Mouse (Mus musculus): ENCODE measurements around the gene Vapb.

Gene Vapb

DNA sequence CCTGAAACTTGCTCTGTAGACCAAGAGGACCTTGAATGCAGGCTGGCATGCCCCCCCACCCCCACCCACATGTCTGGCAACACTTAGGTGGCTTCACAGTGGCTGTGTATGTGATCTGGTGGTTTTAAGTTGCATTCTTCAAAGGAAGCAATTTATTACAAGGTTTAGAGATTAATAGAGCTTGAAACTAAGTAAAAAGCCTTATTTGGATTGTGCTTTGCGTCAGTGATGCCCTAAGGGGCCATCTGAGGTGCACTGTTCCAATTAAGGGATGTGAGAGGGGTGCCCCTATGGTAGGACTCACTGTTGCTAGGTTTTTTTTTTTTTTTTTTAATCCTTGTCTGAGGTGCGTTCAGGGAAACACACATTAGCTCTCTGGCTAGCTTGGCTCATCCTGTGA is 2.9 kb upstream of the Vapb start:
- DNase-seq (ENCODE audit: low read depth, low spot score), result no peak

DNA sequence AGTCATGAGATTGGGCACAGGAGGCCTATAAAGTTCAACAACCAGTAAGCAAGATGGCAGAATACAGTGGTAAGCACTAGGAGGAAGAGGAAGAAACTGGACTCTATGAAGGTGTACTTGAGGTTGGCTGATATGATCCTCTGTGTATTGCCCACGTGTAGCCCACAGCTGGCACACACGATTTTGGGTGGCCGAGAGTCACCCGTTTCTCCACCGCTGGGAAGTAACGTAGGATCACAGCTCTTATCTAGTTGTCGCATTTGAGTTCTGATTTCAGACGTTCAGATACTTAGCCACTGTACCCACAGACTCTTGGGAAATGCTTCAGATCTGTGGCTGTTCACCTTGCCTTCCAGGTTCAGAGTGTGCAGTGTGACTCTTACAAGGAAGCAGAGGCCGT is 921 bp downstream of the Vapb start:
- DNase-seq (ENCODE audit: low read depth, low spot score), result no peak

DNA sequence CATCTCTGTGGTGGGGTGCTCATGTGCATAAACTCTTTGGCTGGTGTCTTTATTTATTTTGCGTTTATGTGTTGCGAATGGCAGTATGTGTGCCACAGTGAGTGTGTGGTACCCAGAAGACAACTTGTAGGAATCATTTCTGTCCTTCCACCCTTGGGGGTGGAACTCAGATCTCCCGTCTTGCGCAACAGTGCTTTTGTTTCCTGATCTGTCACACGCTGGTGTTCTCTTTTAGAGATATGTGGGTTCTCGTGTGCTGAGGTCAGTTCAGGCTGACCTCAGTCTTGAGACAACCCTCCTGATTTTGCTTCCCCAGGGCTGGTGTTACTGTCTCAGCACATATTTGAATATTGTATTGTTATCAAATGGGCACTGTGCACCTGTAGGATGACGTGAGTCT is 1.8 kb downstream of the Vapb start:
- DNase-seq (ENCODE audit: low read depth, low spot score), result no peak

DNA sequence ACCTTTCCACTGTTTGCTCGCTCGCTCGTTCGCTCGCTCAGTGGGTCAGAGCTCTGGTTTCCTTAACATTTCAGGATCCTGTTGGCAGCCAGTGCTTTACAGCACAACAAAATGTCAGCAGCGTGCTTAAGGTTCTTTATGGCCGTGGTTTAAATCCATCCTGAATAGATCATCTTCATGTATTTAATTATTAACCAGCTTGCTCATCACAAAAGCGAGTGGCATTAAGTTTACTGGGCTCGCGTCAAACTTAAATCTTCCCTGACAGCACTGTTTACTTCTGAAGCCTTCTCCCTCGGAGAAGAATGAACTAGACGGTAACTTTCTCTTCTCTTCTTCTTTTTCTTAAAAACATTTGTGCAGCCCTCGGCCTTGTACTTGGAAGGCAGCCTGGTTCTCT is 4.8 kb downstream of the Vapb start:
- DNase-seq (ENCODE audit: low read depth, low spot score), result no peak

DNA sequence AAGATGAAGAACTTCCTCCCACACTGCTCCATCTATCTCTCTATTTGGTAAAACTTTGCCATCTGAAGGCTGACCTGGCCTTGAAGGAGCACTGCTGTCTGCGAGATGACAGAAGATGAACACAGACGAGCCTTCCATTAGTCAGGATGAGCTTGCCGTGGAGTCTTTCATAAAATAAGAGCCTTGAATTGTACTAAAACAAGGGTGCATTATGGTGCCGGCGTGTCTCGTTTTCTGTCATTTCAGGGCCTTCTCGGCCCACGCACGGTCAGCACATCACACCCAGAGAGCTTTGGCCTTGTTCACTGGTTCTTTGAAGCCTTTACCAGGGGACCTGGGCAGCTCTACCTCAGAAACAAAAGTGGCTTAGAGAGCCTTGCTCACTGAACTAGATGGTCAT is 5.4 kb downstream of the Vapb start:
- DNase-seq (ENCODE audit: low read depth, low spot score), result no peak

DNA sequence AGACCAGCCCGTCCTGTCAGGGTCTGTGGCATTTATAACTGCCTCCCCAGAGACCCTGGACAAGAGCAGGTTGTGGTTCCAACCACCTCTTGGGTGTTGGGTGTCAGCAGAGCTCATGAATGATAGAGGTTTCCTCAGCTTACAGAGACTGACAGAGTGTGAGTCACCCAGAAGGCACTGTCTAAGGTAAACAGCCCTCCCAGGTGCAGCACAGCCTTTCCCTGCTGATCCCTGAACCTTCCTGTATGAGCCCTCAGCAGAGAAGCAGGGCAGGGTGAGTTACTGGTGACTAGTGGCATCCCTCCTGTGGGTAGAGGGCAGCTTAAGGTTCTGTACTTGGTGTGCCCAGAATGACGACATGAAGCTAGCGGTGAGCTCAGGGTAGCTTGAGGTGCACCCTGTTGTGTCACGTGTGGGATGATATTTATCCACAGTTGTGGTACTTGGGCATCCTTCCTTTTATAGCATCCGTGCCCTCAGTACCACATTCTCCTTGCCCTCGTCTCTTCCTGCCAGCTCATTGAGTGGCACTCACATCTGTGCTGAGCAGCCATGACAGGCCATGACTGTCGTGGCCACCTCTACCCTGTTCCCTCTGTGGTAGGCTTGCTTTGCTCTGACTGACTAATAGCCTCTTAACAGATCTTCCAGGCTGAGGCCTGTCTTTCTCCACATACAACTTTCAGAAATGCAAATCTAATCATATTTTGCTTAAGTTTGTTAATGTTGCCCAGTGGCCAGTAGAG is 6.9 kb downstream of the Vapb start:
- no peak for DNase-seq (ENCODE audit: low read depth, low spot score)

DNA sequence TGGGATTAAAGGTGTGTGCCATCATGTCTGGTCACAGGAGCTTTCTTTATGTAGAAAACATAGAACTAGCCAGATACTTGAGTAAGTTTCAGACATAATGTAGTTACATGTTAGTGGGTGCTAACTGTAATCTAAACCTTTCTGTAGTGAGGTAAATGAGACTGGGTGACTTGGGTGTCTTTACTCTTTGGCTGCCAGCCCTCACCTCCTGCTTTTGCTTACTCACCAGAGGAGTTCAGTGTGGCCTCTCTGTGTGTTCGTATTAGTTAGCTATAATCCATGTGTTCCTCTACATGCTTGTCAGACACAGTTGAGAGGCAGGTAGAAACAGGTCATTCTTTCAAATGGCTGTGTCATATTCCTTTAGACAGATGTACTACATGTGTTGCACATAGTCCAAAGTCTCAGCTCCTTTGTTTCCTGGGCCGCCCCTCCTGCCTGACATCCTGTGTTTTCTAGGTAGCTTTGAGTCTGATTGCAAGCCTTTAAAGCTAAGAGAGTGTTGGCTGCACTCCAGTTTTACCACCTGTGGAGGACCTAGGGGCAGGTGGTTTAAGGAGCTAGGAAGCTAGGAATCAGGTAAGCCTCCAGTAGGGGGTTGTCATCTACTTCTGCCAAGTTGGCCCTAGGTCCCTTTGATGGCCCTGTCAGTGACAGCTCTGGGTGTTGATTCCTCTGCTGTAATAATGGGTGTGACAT is 11.8 kb downstream of the Vapb start:
- no peak for DNase-seq (ENCODE audit: low read depth, low spot score)

DNA sequence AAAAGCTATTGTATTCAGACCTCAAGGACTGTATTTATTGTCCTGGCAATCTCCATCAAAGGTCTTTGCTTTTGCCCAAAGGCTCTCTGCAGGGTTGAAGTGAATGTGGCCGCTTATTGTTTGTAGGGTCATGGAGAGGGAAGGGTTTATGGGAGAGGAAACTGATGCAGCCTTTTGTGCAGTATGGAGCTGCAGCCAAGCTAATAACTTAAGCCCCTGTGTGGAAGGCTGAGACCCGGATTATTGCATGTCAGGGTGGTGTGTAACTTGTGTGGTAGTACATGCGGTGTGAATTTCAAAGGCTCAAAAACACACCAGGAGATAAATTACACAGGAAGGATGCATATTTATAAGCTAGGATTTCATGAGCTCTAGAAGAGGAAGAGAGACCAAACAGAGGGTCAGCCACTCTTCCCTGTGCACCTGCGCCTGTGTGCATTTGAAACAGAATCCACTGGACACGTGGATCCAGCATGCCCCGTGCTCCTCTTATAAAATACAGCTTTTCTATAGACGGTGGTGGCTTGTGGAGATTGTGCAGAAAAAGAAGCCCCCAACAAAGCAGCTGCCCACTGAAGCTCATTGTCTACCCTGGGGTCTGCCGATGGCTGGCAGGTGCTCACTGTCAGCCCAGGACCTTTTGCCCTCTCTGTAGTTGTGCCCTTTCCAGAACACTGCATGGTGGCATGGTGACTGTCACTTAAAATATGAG is 18.3 kb downstream of the Vapb start:
- no peak for DNase-seq (ENCODE audit: low read depth, low spot score)

DNA sequence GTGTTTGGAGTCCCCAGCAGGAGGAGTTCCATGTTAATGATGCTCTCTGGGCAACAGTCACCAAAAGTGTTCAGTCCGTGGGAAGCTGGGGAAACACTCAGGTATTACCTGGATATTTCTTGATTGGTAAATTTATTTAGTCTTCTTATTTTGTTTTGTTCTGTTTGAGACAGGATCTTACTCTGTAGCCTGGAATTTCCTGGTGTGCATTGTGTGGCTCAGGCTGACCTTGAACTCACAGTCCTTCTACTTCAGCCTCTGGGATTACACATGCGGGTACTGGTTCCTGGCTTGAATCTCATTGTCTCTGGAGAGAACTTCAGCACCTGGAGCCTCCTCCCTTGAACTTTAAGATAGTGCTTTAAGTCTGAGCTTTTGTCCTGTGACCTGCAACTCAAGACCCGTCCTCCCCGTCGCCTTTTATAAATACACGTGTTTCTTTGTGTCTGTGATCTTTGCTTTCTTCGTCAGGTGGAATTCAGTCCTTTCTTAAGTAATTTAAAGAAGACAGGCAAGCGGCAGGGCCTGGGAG is 20.4 kb downstream of the Vapb start:
- no peak for DNase-seq (ENCODE audit: low read depth, low spot score)

DNA sequence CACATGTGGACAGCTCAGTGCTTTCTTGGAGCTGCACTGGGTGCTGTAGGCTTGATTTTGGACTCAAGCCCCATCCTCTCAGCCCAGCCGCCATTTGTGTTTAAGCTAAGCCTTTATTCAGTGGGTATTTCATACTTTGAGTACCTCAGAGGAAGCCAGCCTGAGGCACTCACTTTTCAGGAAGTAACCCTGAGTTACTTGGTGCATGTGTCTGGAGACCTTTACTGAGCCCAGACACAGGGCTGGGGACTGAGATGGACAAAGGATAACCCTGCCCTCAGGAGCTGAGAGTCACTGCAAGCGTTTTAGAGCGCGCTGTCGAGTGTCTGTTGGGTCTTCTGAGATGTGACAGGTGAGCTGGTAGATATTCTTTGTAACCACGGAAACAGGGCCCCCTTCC is 23.3 kb downstream of the Vapb start:
- DNase-seq (ENCODE audit: low read depth, low spot score), result no peak

DNA sequence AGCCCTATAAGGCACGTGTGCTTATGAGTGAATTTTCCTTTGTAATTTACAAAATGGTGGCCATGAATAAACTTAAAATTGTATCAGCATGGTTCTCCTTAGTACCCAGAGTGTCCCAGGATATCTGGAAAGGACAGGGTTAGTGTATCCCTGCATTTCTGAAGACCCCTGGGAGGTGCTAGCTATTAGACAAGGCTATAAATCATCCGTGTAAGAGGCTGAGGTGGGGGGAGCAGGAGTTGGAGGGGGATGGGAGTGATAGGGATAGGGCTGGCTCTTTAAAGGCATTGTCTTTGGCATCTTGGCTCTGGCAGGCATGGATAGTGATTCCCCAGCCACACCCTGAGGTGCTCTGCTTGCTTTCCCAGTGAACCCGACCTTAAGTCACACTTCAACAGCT is 27.3 kb downstream of the Vapb start:
- DNase-seq (ENCODE audit: low read depth, low spot score), result no peak

DNA sequence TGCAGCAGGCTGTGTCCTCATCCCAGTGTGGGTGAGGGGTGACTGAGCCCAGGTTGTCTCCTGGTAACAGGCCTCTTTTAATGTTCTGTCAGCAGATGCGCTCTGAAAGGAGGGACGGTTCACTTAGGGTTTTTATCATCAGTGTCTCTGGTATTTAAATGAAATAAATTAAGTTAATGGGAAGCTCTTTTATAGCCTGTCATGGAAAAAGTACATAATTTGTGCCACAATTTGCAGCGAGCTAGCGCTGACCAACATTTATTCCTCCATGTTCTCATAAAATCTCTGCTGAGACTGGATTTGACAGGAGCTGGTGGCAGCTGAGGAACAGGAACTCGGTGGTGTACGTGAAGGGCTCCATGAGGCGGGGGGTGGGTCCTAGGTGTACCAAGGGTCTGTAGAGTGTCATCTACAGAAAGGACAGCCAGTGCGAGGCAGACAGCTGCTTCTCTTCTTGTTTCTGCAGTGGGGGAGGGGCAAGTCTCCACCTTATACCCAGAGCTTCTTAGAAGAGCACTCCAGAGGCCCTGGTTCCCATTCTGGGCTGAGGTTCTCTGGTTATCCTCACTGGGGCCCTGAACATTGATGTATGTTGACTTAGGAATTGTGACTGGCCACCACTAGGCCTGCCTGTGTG is 30.8 kb downstream of the Vapb start:
- no peak for DNase-seq (ENCODE audit: low read depth, low spot score)

DNA sequence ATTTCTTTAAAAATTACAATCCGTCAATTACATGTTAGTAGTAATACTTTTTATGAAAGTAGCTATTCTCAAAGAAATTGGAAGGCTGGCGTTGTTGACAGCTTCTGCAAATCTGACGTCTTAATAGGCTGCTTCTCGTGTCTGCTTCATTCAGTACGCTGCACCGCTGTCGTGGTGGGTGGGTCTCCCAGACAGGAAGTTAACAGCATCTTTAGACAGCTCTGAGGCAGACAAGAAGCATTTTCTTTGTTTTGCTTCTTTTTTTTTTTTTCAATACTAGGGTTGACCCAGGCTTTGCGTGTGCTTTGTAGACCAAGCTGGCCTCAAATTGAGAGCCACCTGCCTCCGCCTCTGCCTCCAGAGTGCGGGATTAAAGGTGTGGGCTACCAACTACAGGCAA is 31.9 kb downstream of the Vapb start:
- no peak for DNase-seq (ENCODE audit: low read depth, low spot score)

DNA sequence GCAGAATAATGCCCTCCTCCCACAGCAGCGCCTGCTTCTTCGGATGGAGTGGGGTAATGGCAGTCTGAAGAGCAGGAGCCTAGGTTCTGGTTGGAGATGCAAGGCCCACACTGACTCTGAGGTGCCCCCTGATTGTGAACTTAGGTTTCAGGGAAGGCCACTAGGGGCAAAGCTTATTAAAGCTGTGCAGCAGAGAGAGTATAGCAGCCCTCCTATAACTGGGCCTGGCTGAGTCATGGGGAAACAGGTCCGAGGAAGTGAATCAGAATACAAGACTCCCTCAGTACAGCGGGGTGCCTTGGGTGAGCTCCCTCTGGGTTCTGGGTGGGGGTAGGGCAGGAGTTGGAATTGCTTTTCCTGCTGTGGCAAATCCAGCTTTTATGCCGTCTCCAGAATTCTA is 33.3 kb downstream of the Vapb start:
- DNase-seq (ENCODE audit: low read depth, low spot score), result no peak

DNA sequence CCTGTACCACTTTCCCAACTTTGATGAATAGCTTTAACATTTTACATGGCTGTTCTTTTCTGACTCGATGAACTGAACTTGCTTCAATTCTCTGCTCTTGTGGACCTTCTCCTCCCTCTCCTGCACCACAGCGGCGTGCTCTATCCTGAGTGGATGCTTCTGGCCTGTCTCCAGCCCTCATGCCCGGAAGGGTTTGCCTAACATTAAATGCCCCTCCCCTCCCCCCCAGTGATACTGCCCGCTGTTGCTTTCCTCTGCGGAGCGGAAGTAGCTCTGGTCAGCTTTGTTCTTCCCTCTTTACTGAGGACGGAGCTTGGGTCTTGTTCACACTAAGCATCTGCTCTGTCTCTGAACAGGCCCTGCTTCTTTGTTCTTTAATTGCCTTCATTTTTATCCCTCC is 34.4 kb downstream of the Vapb start:
- no peak for DNase-seq (ENCODE audit: low read depth, low spot score)

DNA sequence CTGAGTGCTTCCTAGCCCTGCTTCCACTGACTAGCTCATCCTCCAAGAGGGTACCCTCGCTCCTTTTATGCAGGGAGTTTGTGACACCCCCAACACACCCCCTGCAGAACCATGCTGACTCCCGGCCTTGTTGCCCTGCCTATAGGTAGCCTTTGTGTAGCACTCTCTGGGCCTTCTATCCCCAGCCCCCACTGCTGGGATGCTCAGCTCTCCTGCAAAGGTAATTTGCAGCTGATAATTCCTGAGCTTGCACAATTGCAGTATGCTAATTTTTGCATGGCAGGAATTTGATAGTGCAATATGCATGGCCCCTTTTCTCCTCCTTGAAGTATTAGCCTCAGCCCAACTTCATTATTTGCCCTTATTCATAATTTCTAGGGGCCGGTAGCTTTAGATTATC is 38.2 kb downstream of the Vapb start:
- no peak for DNase-seq (ENCODE audit: low read depth, low spot score)

DNA sequence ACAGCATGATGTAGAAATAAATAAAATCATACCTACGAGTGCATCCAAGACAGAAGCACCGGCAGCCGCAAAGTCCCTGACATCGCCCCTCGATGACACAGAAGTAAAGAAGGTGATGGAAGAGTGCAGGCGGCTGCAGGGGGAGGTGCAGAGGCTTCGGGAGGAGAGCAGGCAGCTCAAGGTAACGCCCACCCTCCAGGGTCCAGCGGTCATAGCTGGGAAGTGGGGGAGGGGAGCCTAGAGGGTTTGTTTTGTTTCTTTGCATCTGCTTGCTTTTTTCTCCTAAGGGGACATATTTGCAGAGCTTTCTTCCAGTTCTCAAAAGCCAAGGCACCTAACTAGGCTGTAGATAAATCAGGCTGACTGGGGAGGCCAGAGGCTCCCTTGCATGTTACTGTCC is 38.8 kb downstream of the Vapb start:
- DNase-seq (ENCODE audit: low read depth, low spot score), result no peak

DNA sequence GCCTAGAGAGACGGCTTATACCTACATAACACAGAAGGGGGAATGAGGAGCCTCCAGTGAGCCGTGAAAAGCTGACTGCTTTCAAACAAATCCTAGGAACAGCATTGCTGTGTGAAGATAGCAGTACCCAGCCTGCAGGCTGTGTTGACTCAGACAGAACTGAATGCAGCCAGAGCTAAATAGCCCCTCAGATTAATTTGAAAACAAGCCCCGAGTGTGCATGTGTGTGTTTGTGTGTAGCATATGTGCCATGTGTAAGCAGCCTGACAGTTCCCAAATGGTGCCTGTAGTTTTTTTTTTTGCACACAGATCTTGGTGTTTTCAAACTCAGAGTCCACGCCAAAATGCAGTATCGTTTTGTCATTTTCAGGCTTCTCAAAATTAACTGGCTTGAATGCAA is 43.6 kb downstream of the Vapb start:
- no peak for DNase-seq (ENCODE audit: low read depth, low spot score)

DNA sequence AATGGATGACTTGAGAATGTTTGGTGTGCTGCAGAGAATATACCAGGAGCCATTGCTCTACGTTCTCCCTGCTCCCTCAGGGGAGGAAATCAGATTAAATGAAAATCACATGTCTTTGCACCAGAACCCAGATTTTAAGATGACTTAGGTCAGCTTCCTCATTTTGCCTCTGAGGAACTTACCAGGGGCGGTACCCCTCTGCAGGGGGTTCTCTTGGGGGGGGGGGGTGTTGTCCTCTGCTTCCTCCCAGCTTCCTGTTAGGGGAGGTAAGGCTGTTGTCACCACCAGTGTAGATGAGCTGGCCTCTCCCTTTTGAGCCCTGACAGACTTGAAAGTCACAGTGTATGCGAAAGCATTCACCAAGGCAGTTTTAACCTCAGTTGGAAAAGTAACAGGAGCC is 47.1 kb downstream of the Vapb start:
- DNase-seq (ENCODE audit: low read depth, low spot score), result no peak

DNA sequence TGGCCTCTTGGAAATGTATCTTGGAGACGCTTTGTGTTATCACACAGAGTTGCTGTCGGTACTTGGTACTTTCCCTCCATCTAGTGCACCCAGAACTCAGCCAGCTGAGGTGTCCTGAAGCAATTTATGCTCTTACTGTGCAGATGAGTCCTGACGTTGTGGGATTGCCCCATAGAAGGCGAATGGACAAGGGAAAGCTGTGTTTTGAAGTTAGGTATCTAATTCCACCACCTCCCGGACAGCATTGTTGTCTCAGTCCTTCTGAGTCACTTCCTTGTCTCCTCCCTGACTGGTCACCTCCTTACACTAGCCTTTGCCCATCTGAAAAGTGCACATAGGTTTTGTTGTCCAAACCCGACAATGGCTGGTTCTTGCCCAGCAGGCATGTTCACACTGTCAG is 47.6 kb downstream of the Vapb start:
- DNase-seq (ENCODE audit: low read depth, low spot score), result no peak

DNA sequence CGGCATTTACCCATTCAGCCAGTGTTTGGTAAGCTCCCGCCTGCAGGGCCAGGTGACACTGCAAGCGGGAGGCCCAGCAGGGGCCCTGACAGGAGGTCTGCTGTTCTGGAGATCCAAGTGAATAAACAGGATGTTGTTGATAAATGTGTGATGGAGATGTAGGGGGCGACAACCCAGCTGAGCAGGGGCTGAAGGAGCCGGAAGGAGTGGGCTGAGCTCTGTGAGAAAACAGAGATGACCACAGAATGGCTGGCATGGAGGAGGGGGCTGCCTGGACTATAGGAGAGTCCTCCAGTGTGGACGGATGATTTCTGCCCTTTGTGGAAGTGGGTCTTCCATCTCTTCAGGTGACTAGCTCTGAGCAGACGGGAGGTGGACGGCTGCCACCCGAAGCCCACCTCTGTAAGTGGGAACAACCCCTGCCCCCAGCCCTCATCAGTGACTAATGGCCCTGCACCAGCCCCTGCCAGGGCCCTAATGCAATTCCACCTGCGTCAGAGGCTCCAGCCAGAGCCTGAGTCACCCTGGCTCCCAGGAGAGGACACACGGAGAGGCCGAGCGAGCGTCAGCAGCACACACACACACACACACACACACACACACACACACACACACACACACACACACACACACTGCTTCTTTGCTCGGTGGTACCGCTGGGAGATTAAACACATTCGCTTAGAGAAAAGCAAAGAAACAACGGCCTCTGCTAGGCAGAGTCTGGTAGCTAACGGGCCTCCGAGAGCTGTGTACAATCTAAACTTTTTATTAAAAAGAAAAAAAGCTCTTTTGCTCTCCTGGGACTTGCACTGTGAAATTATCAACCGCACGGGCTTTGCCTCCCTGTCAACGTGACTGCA is 52.9 kb downstream of the Vapb start:
- no peak for DNase-seq (ENCODE audit: low read depth, low spot score)
